Mouse (Mus musculus) forebrain, embryonic 13.5 days (tissue): Measurements from ENCODE around the gene Fam221b. TPM values are rescaled to one million over a fixed set of nuclear protein-coding genes. Genes with fewer than 3 reads are reported as not detected.

ENCODE experiments used
- ATAC-seq: fragments of 200-750 bp; cut with Nextera tagmentation; 2 replicates; pipeline ENCODE4 v1.8.0; 2017
- H3K27ac ChIP-seq: fragments of 300-500 bp; sonication (generic); 2 replicates; pipeline ENCODE4 v1.5.1; 2015; ENCODE audit warnings: inconsistent platforms, mild to moderate bottlenecking, moderate library complexity
- H3K27me3 ChIP-seq: fragments of 300-500 bp; sonication (generic); 2 replicates; pipeline ENCODE4 v1.6.1; 2015; ENCODE audit warnings: mild to moderate bottlenecking, inconsistent platforms
- H3K36me3 ChIP-seq: fragments of 300-500 bp; sonication (generic); 2 replicates; pipeline ENCODE4 v1.6.1; 2015; ENCODE audit warnings: mild to moderate bottlenecking, inconsistent platforms; ENCODE audit not compliant: poor library complexity, severe bottlenecking
- H3K4me1 ChIP-seq: fragments of 300-500 bp; sonication (generic); 2 replicates; pipeline ENCODE4 v1.6.1; 2015; ENCODE audit warnings: inconsistent platforms
- H3K4me2 ChIP-seq: fragments of 300-500 bp; sonication (generic); 2 replicates; pipeline ENCODE4 v1.6.1; 2015; ENCODE audit warnings: inconsistent platforms, mild to moderate bottlenecking, moderate library complexity
- H3K4me3 ChIP-seq: fragments of 300-500 bp; sonication (generic); 2 replicates; pipeline ENCODE4 v1.5.1; 2015; ENCODE audit warnings: mild to moderate bottlenecking, inconsistent platforms
- H3K9ac ChIP-seq: fragments of 300-500 bp; sonication (generic); 2 replicates; pipeline ENCODE4 v1.6.1; 2015; ENCODE audit warnings: mild to moderate bottlenecking, inconsistent platforms
- H3K9me3 ChIP-seq: fragments of 300-500 bp; sonication (generic); replicated peaks from 2 replicates; pipeline ENCODE4 v1.6.1; 2016; ENCODE audit warnings: inconsistent platforms
- WGBS: fragments of 180-500 bp; shearing (Covaris S2); methylation state at CpG from one replicate; pipeline ENCODE4 v1.1.7; 2015; 5-methylcytosine and 5-hydroxymethylcytosine counted together
- polyA plus RNA-seq: library from polyadenylated mRNA; unstranded; fragments of >200 nt; fragmentation: Nextera tagmentation; extraction: Ambion mirVana; gene quantifications from 2 replicates; pipeline ENCODE4 v1.2.1, GENCODE M21; 2015

Gene Fam221b
- polyA plus RNA-seq, 1 experiment from 2014 or later = 2.9 TPM

GRCm38 (mm10) chr4:43631956-43632920 is 36.7 kb downstream of the Fam221b start:
- H3K9ac ChIP-seq = peak overlapping the region; percentile 96
- H3K27me3 ChIP-seq = peaks cover 4% of the 10 kb centered on the region; the same call in 1 of the 2 replicates
- peak overlapping the region; percentile 87 for H3K4me2 ChIP-seq
- 47% methylated on average over 42 of the region's 42 CpGs for WGBS
- H3K36me3 ChIP-seq = no peaks in the 10 kb centered on the region
- peaks cover 35% of the 10 kb centered on the region for H3K4me1 ChIP-seq
- no peaks in the 10 kb centered on the region for H3K9me3 ChIP-seq
- H3K4me3 ChIP-seq = peak overlapping the region; percentile 68
- peak overlapping the region; percentile 76 for H3K27ac ChIP-seq
- ATAC-seq = no peak; the same call in 1 of the 2 replicates

GRCm38 (mm10) chr4:43631046-43631955 is 37.6 kb downstream of the Fam221b start, which contains the start of gene Npr2:
TSS of gene Npr2 (plus strand) at chr4:43631935.
- Histone ChIP-seq H3K27me3 (peaks cover 4% of the 10 kb centered on the region; the same call in 1 of the 2 replicates), H3K9ac (peak within 1 kb of the TSS; percentile 96), H3K4me3 (peak within 1 kb of the TSS; percentile 68), H3K4me2 (peak within 1 kb of the TSS; percentile 87), H3K4me1 (peaks cover 35% of the 10 kb centered on the region), H3K9me3 (0 out of 2 replicates have a peak, but pooled peaks cover 7% of the 10 kb centered on the region), H3K36me3 (no peaks in the 10 kb centered on the region), H3K27ac (peak within 1 kb of the TSS; percentile 76)
- peak; percentile 60 for ATAC-seq
- WGBS = 1% methylated on average over 43 of the region's 70 CpGs

GRCm38 (mm10) chr4:43630671-43631045 is 38.3 kb downstream of the Fam221b start:
- no peaks in the 10 kb centered on the region for H3K36me3 ChIP-seq
- H3K4me3 ChIP-seq = peak overlapping the region; percentile 68
- 19% methylated on average over 5 of the region's 5 CpGs for WGBS
- 0 out of 2 replicates have a peak, but pooled peaks cover 12% of the 10 kb centered on the region for H3K9me3 ChIP-seq
- peak overlapping the region; percentile 96 for H3K9ac ChIP-seq
- peaks cover 35% of the 10 kb centered on the region for H3K4me1 ChIP-seq
- H3K4me2 ChIP-seq = peak overlapping the region; percentile 87
- peak; percentile 32; the same call in 1 of the 2 replicates for ATAC-seq
- H3K27ac ChIP-seq = peak overlapping the region; percentile 76
- peaks cover 4% of the 10 kb centered on the region; the same call in 1 of the 2 replicates for H3K27me3 ChIP-seq

- H3K4me1 ChIP-seq = peaks cover 35% of the 10 kb centered on the region
- peaks cover 4% of the 10 kb centered on the region; the same call in 1 of the 2 replicates for H3K27me3 ChIP-seq
- no peaks in the 10 kb centered on the region for H3K36me3 ChIP-seq
- ATAC-seq = peak; percentile 76
- H3K27ac ChIP-seq = peak overlapping the region; percentile 76
- H3K4me2 ChIP-seq = peak overlapping the region; percentile 87
- H3K9me3 ChIP-seq = peaks cover 17% of the 10 kb centered on the region
- no peak overlapping the region for H3K9ac ChIP-seq
- H3K4me3 ChIP-seq = no peak overlapping the region
- 2% methylated on average over 5 of the region's 5 CpGs for WGBS
These were observed 38.8 kb downstream of the Fam221b start for GRCm38 (mm10) chr4:43630030-43630581.

- ATAC-seq = peak; percentile 39; the same call in 1 of the 2 replicates
- H3K27me3 ChIP-seq = peaks cover 4% of the 10 kb centered on the region; the same call in 1 of the 2 replicates
These were observed 39.7 kb downstream of the Fam221b start for GRCm38 (mm10) chr4:43629106-43629817.

GRCm38 (mm10) chr4:43620146-43620778 is 48.7 kb downstream of the Fam221b start:
- Histone ChIP-seq H3K4me2 (no peak overlapping the region), H3K27ac (no peak overlapping the region), H3K27me3 (no peaks in the 10 kb centered on the region), H3K4me1 (no peaks in the 10 kb centered on the region), H3K9ac (no peak overlapping the region), H3K4me3 (no peak overlapping the region), H3K36me3 (no peaks in the 10 kb centered on the region), H3K9me3 (peaks cover 4% of the 10 kb centered on the region)
- ATAC-seq = no peak
- WGBS = 91% methylated on average over 4 of the region's 4 CpGs

More at GRCm38 (mm10) chr4:43629106-43629817, 39.7 kb downstream of the Fam221b start:
- Histone ChIP-seq H3K4me2 (no peak overlapping the region; the same call in 1 of the 2 replicates), H3K9me3 (peaks cover 19% of the 10 kb centered on the region), H3K4me1 (peaks cover 35% of the 10 kb centered on the region), H3K9ac (no peak overlapping the region), H3K36me3 (no peaks in the 10 kb centered on the region), H3K27ac (no peak overlapping the region), H3K4me3 (no peak overlapping the region)
- WGBS = 35% methylated on average over 20 of the region's 20 CpGs

GRCm38 (mm10) chr4:43613060-43613730 is 55.8 kb downstream of the Fam221b start:
- Histone ChIP-seq H3K9me3 (no peaks in the 10 kb centered on the region), H3K4me2 (no peak overlapping the region), H3K4me3 (no peak overlapping the region), H3K36me3 (no peaks in the 10 kb centered on the region), H3K4me1 (no peaks in the 10 kb centered on the region), H3K9ac (no peak overlapping the region), H3K27me3 (no peaks in the 10 kb centered on the region), H3K27ac (no peak overlapping the region)
- ATAC-seq = no peak
- 60% methylated on average over 3 of the region's 3 CpGs for WGBS

GRCm38 (mm10) chr4:43612534-43612933 is 56.4 kb downstream of the Fam221b start:
- no peak overlapping the region for H3K4me2 ChIP-seq
- H3K9me3 ChIP-seq = no peaks in the 10 kb centered on the region
- no peak overlapping the region for H3K9ac ChIP-seq
- 67% methylated on average over 10 of the region's 10 CpGs for WGBS
- no peak overlapping the region for H3K4me3 ChIP-seq
- no peak overlapping the region for H3K27ac ChIP-seq
- no peaks in the 10 kb centered on the region for H3K4me1 ChIP-seq
- H3K36me3 ChIP-seq = no peaks in the 10 kb centered on the region
- no peaks in the 10 kb centered on the region for H3K27me3 ChIP-seq
- no peak for ATAC-seq
